In the genomic region with DNA sequence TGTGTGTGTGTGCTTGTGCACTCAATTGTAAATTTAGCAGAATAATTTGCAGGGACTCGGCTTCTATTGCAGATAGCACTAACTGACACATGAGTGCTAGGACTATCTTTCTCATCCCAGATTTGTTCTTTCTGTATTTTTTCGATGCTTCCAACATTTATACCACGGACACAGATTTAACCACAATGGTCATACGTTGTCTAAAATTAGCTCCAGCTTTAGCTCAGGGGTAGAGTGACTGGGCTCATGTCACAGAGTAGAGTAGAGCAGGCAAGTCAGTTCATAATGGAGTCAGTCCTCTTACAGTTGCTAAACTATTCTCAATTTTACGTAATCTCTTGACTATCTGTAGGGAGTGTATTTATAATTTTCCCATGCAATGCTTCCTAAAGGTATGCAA, we compare ENCODE assay signal across 12 mouse cellular contexts.
"Had no signal": no experiment of that assay in that cellular context is flagged by ENCODE, and none has a peak within 500 bp of the region (broad histone marks: within the 10 kb centered on the region; RNA-seq: fewer than 3 reads in every experiment).

No protein-coding gene starts in this region.

- ATAC-seq: midbrain, embryonic 13.5 days; midbrain, embryonic 16.5 days had no signal

- H3K27ac ChIP-seq: kidney, embryonic 15.5 days; left cerebral cortex, adult 2 months; liver, embryonic 13.5 days; midbrain, embryonic 13.5 days had no signal

- H3K36me3 ChIP-seq: kidney, embryonic 15.5 days; liver, embryonic 13.5 days; midbrain, embryonic 13.5 days had no signal

- H3K9ac ChIP-seq: kidney, embryonic 15.5 days; liver, embryonic 13.5 days; midbrain, embryonic 13.5 days had no signal

- H3K9me3 ChIP-seq: kidney, embryonic 15.5 days; liver, embryonic 13.5 days; midbrain, embryonic 13.5 days had no signal

- H3K4me1 ChIP-seq: liver, embryonic 13.5 days; midbrain, embryonic 13.5 days had no signal

- H3K4me2 ChIP-seq: kidney, embryonic 15.5 days; liver, embryonic 13.5 days; midbrain, embryonic 13.5 days had no signal

- H3K27me3 ChIP-seq: kidney, embryonic 15.5 days; midbrain, embryonic 13.5 days had no signal

- H3K4me3 ChIP-seq: kidney, embryonic 15.5 days; left cerebral cortex, adult 2 months; liver, embryonic 13.5 days; midbrain, embryonic 13.5 days had no signal

- DNase-seq: kidney, postnatal 10 days; kidney, postnatal 36 days; layer of hippocampus, postnatal 36 days; liver, embryonic 13.5 days; lung, adult 2 months; lung, postnatal 14 days; lung, postnatal 4 days; thymus, postnatal 25 days had no signal
